Mouse (Mus musculus): ENCODE measurements around the gene Fa2h. TPM values are rescaled to one million over a fixed set of nuclear protein-coding genes. Genes with fewer than 3 reads are reported as not detected.

The Fa2h gene
- 10 to 100 TPM; 13.0 to 20.0 TPM for total RNA-seq (2021)
- long read RNA-seq, experiment 1, transcript Fa2h-201 (7 exons, 2,492 nt) = major isoform, 23 of 37 reads
- long read RNA-seq, experiment 1, partial matches to known transcripts = 12 of 37 reads
- long read RNA-seq, experiment 1, other reads (novel, unspliced or antisense) = 2 of 37 reads
- long read RNA-seq, experiment 2, partial matches to known transcripts = 4 of 7 reads
- long read RNA-seq, experiment 2, other reads (novel, unspliced or antisense) = 0 of 7 reads

GRCm38 (mm10) chr8:111393391-111394363 is at the start of gene Fa2h:
TSS of gene Fa2h (minus strand) at chr8:111393824.
- intact Hi-C loops (cut with DNase I) = no loop called here
- DNase-seq (ENCODE audit: low spot score in 2 of 2) = peak; percentile 51 to 68

GRCm38 (mm10) chr8:111439189-111439588 is 45.6 kb upstream of the Fa2h start:
- intact Hi-C loops (cut with DNase I) = loop anchor here (1.0 kb wide), 1 partner anchor 96 kb away; no protein-coding TSS in a partner anchor
- peak; percentile 87 to 90 for DNase-seq (ENCODE audit: low spot score in 2 of 2)

GRCm38 (mm10) chr8:111435071-111435828 is 41.6 kb upstream of the Fa2h start:
- intact Hi-C loops (cut with DNase I) = no loop called here
- no peak for DNase-seq (ENCODE audit: low spot score in 2 of 2)

GRCm38 (mm10) chr8:111424646-111425045 is 31.0 kb upstream of the Fa2h start:
- no peak for DNase-seq (ENCODE audit: low spot score in 2 of 2)
- intact Hi-C loops (cut with DNase I) = no loop called here

- intact Hi-C loops (cut with DNase I) = no loop called here
- DNase-seq (ENCODE audit: low spot score in 2 of 2) = no peak
Observed at GRCm38 (mm10) chr8:111424181-111424580, 30.6 kb upstream of the Fa2h start.

- intact Hi-C loops (cut with DNase I) = no loop called here
Observed at GRCm38 (mm10) chr8:111422614-111423013, 29.0 kb upstream of the Fa2h start.

GRCm38 (mm10) chr8:111419171-111419570 is 25.5 kb upstream of the Fa2h start:
- intact Hi-C loops (cut with DNase I) = no loop called here
- no peak for DNase-seq (ENCODE audit: low spot score in 2 of 2)

More at GRCm38 (mm10) chr8:111422614-111423013, 29.0 kb upstream of the Fa2h start:
- DNase-seq (ENCODE audit: low spot score in 2 of 2) = no peak

GRCm38 (mm10) chr8:111418601-111419000 is 25.0 kb upstream of the Fa2h start:
- intact Hi-C loops (cut with DNase I) = no loop called here
- DNase-seq (ENCODE audit: low spot score in 2 of 2) = no peak

- intact Hi-C loops (cut with DNase I) = no loop called here
- DNase-seq (ENCODE audit: low spot score in 2 of 2) = no peak
Observed at GRCm38 (mm10) chr8:111417222-111417621, 23.6 kb upstream of the Fa2h start.

GRCm38 (mm10) chr8:111403391-111403790 is 9.8 kb upstream of the Fa2h start:
- DNase-seq (ENCODE audit: low spot score in 2 of 2) = no peak
- intact Hi-C loops (cut with DNase I) = no loop called here

GRCm38 (mm10) chr8:111391268-111391667 is 2.4 kb downstream of the Fa2h start:
- intact Hi-C loops (cut with DNase I) = no loop called here
- DNase-seq (ENCODE audit: low spot score in 2 of 2) = no peak

- DNase-seq (ENCODE audit: low spot score in 2 of 2) = no peak
Observed at GRCm38 (mm10) chr8:111390837-111391236, 2.8 kb downstream of the Fa2h start.

GRCm38 (mm10) chr8:111389581-111389980 is 4.0 kb downstream of the Fa2h start:
- intact Hi-C loops (cut with DNase I) = no loop called here

More at GRCm38 (mm10) chr8:111390837-111391236, 2.8 kb downstream of the Fa2h start:
- intact Hi-C loops (cut with DNase I) = no loop called here

GRCm38 (mm10) chr8:111385915-111386314 is 7.7 kb downstream of the Fa2h start:
- no peak for DNase-seq (ENCODE audit: low spot score in 2 of 2)

More at GRCm38 (mm10) chr8:111389581-111389980, 4.0 kb downstream of the Fa2h start:
- DNase-seq (ENCODE audit: low spot score in 2 of 2) = no peak

GRCm38 (mm10) chr8:111384628-111385027 is 9.0 kb downstream of the Fa2h start:
- intact Hi-C loops (cut with DNase I) = no loop called here
- DNase-seq (ENCODE audit: low spot score in 2 of 2) = no peak

More at GRCm38 (mm10) chr8:111385915-111386314, 7.7 kb downstream of the Fa2h start:
- intact Hi-C loops (cut with DNase I) = no loop called here

GRCm38 (mm10) chr8:111375192-111375591 is 18.4 kb downstream of the Fa2h start:
- DNase-seq (ENCODE audit: low spot score in 2 of 2) = peak; percentile 8 to 25

GRCm38 (mm10) chr8:111369711-111370110 is 23.9 kb downstream of the Fa2h start:
- intact Hi-C loops (cut with DNase I) = no loop called here
- no peak for DNase-seq (ENCODE audit: low spot score in 2 of 2)

More at GRCm38 (mm10) chr8:111375192-111375591, 18.4 kb downstream of the Fa2h start:
- intact Hi-C loops (cut with DNase I) = no loop called here

- DNase-seq (ENCODE audit: low spot score in 2 of 2) = no peak
- intact Hi-C loops (cut with DNase I) = no loop called here
Observed at GRCm38 (mm10) chr8:111367350-111367749, 26.3 kb downstream of the Fa2h start.

GRCm38 (mm10) chr8:111366610-111367234 is 26.9 kb downstream of the Fa2h start:
- intact Hi-C loops (cut with DNase I) = no loop called here
- DNase-seq (ENCODE audit: low spot score in 2 of 2) = no peak

Measured in left cerebral cortex, postnatal 14 days (tissue).